Mouse (Mus musculus): ENCODE data around the gene Fam196b. TPM values are rescaled to one million over a fixed set of nuclear protein-coding genes. Genes with fewer than 3 reads are reported as not detected.

The Fam196b gene
- total RNA-seq, 1 experiment: 0.36 TPM

DNA sequence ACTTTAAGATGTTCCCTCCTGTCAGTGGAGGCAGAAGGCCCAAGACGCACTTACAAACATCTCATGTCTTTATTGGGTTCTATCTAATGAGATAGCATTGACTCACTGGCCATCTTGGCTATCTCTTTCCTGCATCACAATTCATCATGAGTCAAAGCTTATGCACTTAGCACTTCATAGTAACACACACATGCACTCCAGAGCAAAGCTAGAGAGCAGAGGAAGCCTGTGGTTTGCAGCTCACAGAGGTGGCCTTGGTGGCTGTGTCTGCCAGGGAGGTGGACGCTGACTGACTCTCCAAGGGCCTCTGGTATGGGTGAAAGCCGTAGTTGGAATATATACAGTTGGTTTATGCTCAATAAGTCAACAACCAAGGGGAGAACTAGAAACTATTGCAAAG is 81.2 kb downstream of the Fam196b start:
- no peaks in the 10 kb centered on the region for H3K4me1 ChIP-seq (ENCODE audit: control insufficient read depth in 2 of 2, insufficient read depth in 2 of 2, low read length in 2 of 2, poor library complexity in 1 of 2)
- H3K4me3 ChIP-seq (ENCODE audit: insufficient read depth in 1 of 2, low read depth in 1 of 2, low read length in 2 of 2, poor library complexity in 1 of 2, severe bottlenecking in 1 of 2): no peak overlapping the region
- in situ Hi-C loops (cut with MboI; ENCODE audit: low sequenced_read_pairs in 2 of 2, unreplicated experiment in 2 of 2): no loop called here
- TF ChIP-seq ZC3H11A (IDR thresholded peaks at IDR 0.05; ENCODE audit: borderline replicate concordance, low read depth, low read length) (no peak), CHD2 (IDR thresholded peaks at IDR 0.05; ENCODE audit: low read depth, low read length) (no peak), ZNF384 (IDR thresholded peaks at IDR 0.05; ENCODE audit: low read depth, low read length) (no peak), MAFK (IDR thresholded peaks at IDR 0.05; ENCODE audit: insufficient read depth, low read depth, low read length) (no peak), HCFC1 (IDR thresholded peaks at IDR 0.05; ENCODE audit: borderline replicate concordance, insufficient read depth, low read length) (no peak)
- H3K9me3 ChIP-seq (ENCODE audit: control insufficient read depth, insufficient read depth, low read depth, low read length): no peaks in the 10 kb centered on the region
- no peak overlapping the region for H3K27ac ChIP-seq (ENCODE audit: insufficient read depth, low read depth, low read length, poor library complexity, severe bottlenecking)
- H3K36me3 ChIP-seq (ENCODE audit: control insufficient read depth, insufficient read depth, low read length, poor library complexity, severe bottlenecking): no peaks in the 10 kb centered on the region
- H3K9ac ChIP-seq (ENCODE audit: insufficient read depth, low read depth, low read length, poor library complexity, severe bottlenecking): no peak overlapping the region
- DNase-seq (ENCODE audit: low read depth, low spot score): no peak

- in situ Hi-C loops (cut with MboI; ENCODE audit: low sequenced_read_pairs in 2 of 2, unreplicated experiment in 2 of 2): no loop called here
- Histone ChIP-seq H3K4me1 (ENCODE audit: control insufficient read depth in 2 of 2, insufficient read depth in 2 of 2, low read length in 2 of 2, poor library complexity in 1 of 2) (0 out of 4 replicates have a peak, but pooled peaks cover 0 to 2% of the 10 kb centered on the region in 2 experiments), H3K9me3 (ENCODE audit: control insufficient read depth, insufficient read depth, low read depth, low read length) (no peaks in the 10 kb centered on the region), H3K27ac (ENCODE audit: insufficient read depth, low read depth, low read length, poor library complexity, severe bottlenecking) (no peak overlapping the region), H3K9ac (ENCODE audit: insufficient read depth, low read depth, low read length, poor library complexity, severe bottlenecking) (no peak overlapping the region), H3K36me3 (ENCODE audit: control insufficient read depth, insufficient read depth, low read length, poor library complexity, severe bottlenecking) (no peaks in the 10 kb centered on the region), H3K4me3 (ENCODE audit: insufficient read depth in 1 of 2, low read depth in 1 of 2, low read length in 2 of 2, poor library complexity in 1 of 2, severe bottlenecking in 1 of 2) (no peak overlapping the region)
- no peak for DNase-seq (ENCODE audit: low read depth, low spot score)
- no peak for TF ChIP-seq MAFK (IDR thresholded peaks at IDR 0.05; ENCODE audit: insufficient read depth, low read depth, low read length)
- TF ChIP-seq ZC3H11A (IDR thresholded peaks at IDR 0.05; ENCODE audit: borderline replicate concordance, low read depth, low read length): no peak
- TF ChIP-seq HCFC1 (IDR thresholded peaks at IDR 0.05; ENCODE audit: borderline replicate concordance, insufficient read depth, low read length): no peak
- TF ChIP-seq CHD2 (IDR thresholded peaks at IDR 0.05; ENCODE audit: low read depth, low read length): no peak
- TF ChIP-seq ZNF384 (IDR thresholded peaks at IDR 0.05; ENCODE audit: low read depth, low read length): no peak
Observed at GRCm38 (mm10) chr11:34397661-34398060, 83.0 kb downstream of the Fam196b start.

DNA sequence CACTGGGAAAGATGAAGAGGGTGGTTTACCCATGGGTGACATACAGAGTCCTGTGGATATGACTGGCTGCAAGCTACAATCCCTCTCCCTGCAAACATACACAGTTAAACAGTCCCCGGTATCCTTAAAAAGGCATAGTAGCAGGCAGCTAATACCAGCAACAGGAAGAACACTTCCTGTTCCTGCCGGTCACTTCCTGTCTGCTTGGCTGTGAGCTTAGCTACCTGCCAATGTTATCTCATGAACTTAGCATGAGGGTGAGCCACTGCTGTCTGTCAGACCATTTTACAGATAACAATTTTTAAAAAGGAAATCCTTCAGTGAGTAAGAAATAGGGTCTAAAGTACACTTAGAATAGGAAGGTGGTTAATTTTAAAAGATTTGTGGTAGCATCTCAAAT is 83.9 kb downstream of the Fam196b start:
- Histone ChIP-seq H3K36me3 (ENCODE audit: control insufficient read depth, insufficient read depth, low read length, poor library complexity, severe bottlenecking) (no peaks in the 10 kb centered on the region), H3K27ac (ENCODE audit: insufficient read depth, low read depth, low read length, poor library complexity, severe bottlenecking) (no peak overlapping the region), H3K9ac (ENCODE audit: insufficient read depth, low read depth, low read length, poor library complexity, severe bottlenecking) (no peak overlapping the region), H3K9me3 (ENCODE audit: control insufficient read depth, insufficient read depth, low read depth, low read length) (no peaks in the 10 kb centered on the region), H3K4me3 (ENCODE audit: insufficient read depth in 1 of 2, low read depth in 1 of 2, low read length in 2 of 2, poor library complexity in 1 of 2, severe bottlenecking in 1 of 2) (no peak overlapping the region), H3K4me1 (ENCODE audit: control insufficient read depth in 2 of 2, insufficient read depth in 2 of 2, low read length in 2 of 2, poor library complexity in 1 of 2) (peaks cover 0 to 4% of the 10 kb centered on the region in 2 experiments; a peak in 1 of 4 replicates)
- in situ Hi-C loops (cut with MboI; ENCODE audit: low sequenced_read_pairs in 2 of 2, unreplicated experiment in 2 of 2): no loop called here
- DNase-seq (ENCODE audit: low read depth, low spot score): no peak
- TF ChIP-seq MAFK (IDR thresholded peaks at IDR 0.05; ENCODE audit: insufficient read depth, low read depth, low read length): no peak
- TF ChIP-seq CHD2 (IDR thresholded peaks at IDR 0.05; ENCODE audit: low read depth, low read length): no peak
- TF ChIP-seq HCFC1 (IDR thresholded peaks at IDR 0.05; ENCODE audit: borderline replicate concordance, insufficient read depth, low read length): no peak
- no peak for TF ChIP-seq ZC3H11A (IDR thresholded peaks at IDR 0.05; ENCODE audit: borderline replicate concordance, low read depth, low read length)
- no peak for TF ChIP-seq ZNF384 (IDR thresholded peaks at IDR 0.05; ENCODE audit: low read depth, low read length)

GRCm38 (mm10) chr11:34401343-34401742 is 86.7 kb downstream of the Fam196b start:
- Histone ChIP-seq H3K36me3 (ENCODE audit: control insufficient read depth, insufficient read depth, low read length, poor library complexity, severe bottlenecking) (no peaks in the 10 kb centered on the region), H3K27ac (ENCODE audit: insufficient read depth, low read depth, low read length, poor library complexity, severe bottlenecking) (no peak overlapping the region), H3K9me3 (ENCODE audit: control insufficient read depth, insufficient read depth, low read depth, low read length) (no peaks in the 10 kb centered on the region), H3K9ac (ENCODE audit: insufficient read depth, low read depth, low read length, poor library complexity, severe bottlenecking) (no peak overlapping the region), H3K4me3 (ENCODE audit: insufficient read depth in 1 of 2, low read depth in 1 of 2, low read length in 2 of 2, poor library complexity in 1 of 2, severe bottlenecking in 1 of 2) (no peak overlapping the region), H3K4me1 (ENCODE audit: control insufficient read depth in 2 of 2, insufficient read depth in 2 of 2, low read length in 2 of 2, poor library complexity in 1 of 2) (peaks cover 0 to 5% of the 10 kb centered on the region in 2 experiments; a peak in 1 of 4 replicates)
- in situ Hi-C loops (cut with MboI; ENCODE audit: low sequenced_read_pairs in 2 of 2, unreplicated experiment in 2 of 2): no loop called here
- no peak for TF ChIP-seq ZC3H11A (IDR thresholded peaks at IDR 0.05; ENCODE audit: borderline replicate concordance, low read depth, low read length)
- no peak for TF ChIP-seq ZNF384 (IDR thresholded peaks at IDR 0.05; ENCODE audit: low read depth, low read length)
- no peak for TF ChIP-seq CHD2 (IDR thresholded peaks at IDR 0.05; ENCODE audit: low read depth, low read length)
- TF ChIP-seq HCFC1 (IDR thresholded peaks at IDR 0.05; ENCODE audit: borderline replicate concordance, insufficient read depth, low read length): no peak
- no peak for TF ChIP-seq MAFK (IDR thresholded peaks at IDR 0.05; ENCODE audit: insufficient read depth, low read depth, low read length)
- DNase-seq (ENCODE audit: low read depth, low spot score): no peak

DNA sequence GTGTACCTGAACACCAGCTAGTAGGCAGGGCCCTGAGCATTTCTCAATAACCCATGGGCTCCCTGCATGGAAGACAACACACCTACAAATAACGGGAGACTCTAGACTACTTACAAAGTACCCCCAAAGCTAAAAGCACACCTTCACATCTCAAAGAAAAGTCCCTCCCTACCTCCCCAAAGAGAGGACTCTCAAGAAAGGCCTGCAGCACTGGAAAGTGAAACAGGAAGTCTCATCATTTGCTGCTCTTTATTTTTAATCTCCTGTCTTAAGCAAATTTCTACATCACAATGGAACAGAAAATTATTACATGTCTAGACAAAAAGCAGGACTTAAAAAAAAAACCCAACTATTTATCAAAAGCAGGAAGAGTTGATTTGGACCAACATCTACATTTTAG is 90.7 kb downstream of the Fam196b start:
- Histone ChIP-seq H3K36me3 (ENCODE audit: control insufficient read depth, insufficient read depth, low read length, poor library complexity, severe bottlenecking) (no peaks in the 10 kb centered on the region), H3K4me1 (ENCODE audit: control insufficient read depth in 2 of 2, insufficient read depth in 2 of 2, low read length in 2 of 2, poor library complexity in 1 of 2) (peaks cover 0 to 8% of the 10 kb centered on the region in 2 experiments; a peak in 1 of 4 replicates), H3K9ac (ENCODE audit: insufficient read depth, low read depth, low read length, poor library complexity, severe bottlenecking) (no peak overlapping the region), H3K27ac (ENCODE audit: insufficient read depth, low read depth, low read length, poor library complexity, severe bottlenecking) (no peak overlapping the region), H3K4me3 (ENCODE audit: insufficient read depth in 1 of 2, low read depth in 1 of 2, low read length in 2 of 2, poor library complexity in 1 of 2, severe bottlenecking in 1 of 2) (no peak overlapping the region), H3K9me3 (ENCODE audit: control insufficient read depth, insufficient read depth, low read depth, low read length) (no peaks in the 10 kb centered on the region)
- no peak for TF ChIP-seq HCFC1 (IDR thresholded peaks at IDR 0.05; ENCODE audit: borderline replicate concordance, insufficient read depth, low read length)
- TF ChIP-seq ZNF384 (IDR thresholded peaks at IDR 0.05; ENCODE audit: low read depth, low read length): no peak
- TF ChIP-seq MAFK (IDR thresholded peaks at IDR 0.05; ENCODE audit: insufficient read depth, low read depth, low read length): no peak
- TF ChIP-seq ZC3H11A (IDR thresholded peaks at IDR 0.05; ENCODE audit: borderline replicate concordance, low read depth, low read length): no peak
- TF ChIP-seq CHD2 (IDR thresholded peaks at IDR 0.05; ENCODE audit: low read depth, low read length): no peak
- DNase-seq (ENCODE audit: low read depth, low spot score): no peak
- in situ Hi-C loops (cut with MboI; ENCODE audit: low sequenced_read_pairs in 2 of 2, unreplicated experiment in 2 of 2): no loop called here

Data from ES-E14 (cell line).